Mouse (Mus musculus) kidney, postnatal 0 days (tissue): ENCODE results near the gene Anapc11. TPM values are rescaled to one million over a fixed set of nuclear protein-coding genes. Genes with fewer than 3 reads are reported as not detected.

ENCODE experiments used
- ATAC-seq: fragments of 200-750 bp; cut with Nextera tagmentation; replicated peaks from 2 replicates; pipeline ENCODE4 v1.8.0; 2017; ENCODE audit warnings: low read depth, moderate number of reproducible peaks, moderate TSS enrichment, moderate library complexity; ENCODE audit not compliant: low FRiP score
- DNase-seq: peaks from one replicate; pipeline ENCODE4 v3.0.0-alpha.2; 2016; ENCODE audit warnings: low spot score
- H3K27ac ChIP-seq: fragments of 300-500 bp; sonication (generic); 2 replicates; pipeline ENCODE4 v1.5.1; 2014; ENCODE audit warnings: mild to moderate bottlenecking
- H3K27me3 ChIP-seq: fragments of 300-500 bp; sonication (generic); 2 replicates; pipeline ENCODE4 v1.6.1; 2014; ENCODE audit warnings: low read length, mixed read lengths; ENCODE audit not compliant: insufficient read depth
- H3K36me3 ChIP-seq: fragments of 300-500 bp; sonication (generic); 2 replicates; pipeline ENCODE4 v1.6.1; 2014; ENCODE audit warnings: low read length, mixed read lengths; ENCODE audit not compliant: insufficient read depth
- H3K4me1 ChIP-seq: fragments of 300-500 bp; sonication (generic); replicated peaks from 2 replicates; pipeline ENCODE4 v1.6.1; 2014; ENCODE audit warnings: antibody characterized with exemption, low read length, mixed read lengths; ENCODE audit not compliant: insufficient read depth
- H3K4me2 ChIP-seq: fragments of 300-500 bp; sonication (generic); 2 replicates; pipeline ENCODE4 v1.6.1; 2014; ENCODE audit warnings: mild to moderate bottlenecking, low read length, moderate library complexity, mixed read lengths
- H3K4me3 ChIP-seq: fragments of 300-500 bp; sonication (generic); replicated peaks from 2 replicates; pipeline ENCODE4 v1.5.1; 2014; ENCODE audit warnings: low read depth, low read length
- H3K9ac ChIP-seq: fragments of 300-500 bp; sonication (generic); 2 replicates; pipeline ENCODE4 v1.6.1; 2014; ENCODE audit warnings: low read depth, low read length
- H3K9me3 ChIP-seq: fragments of 300-500 bp; sonication (generic); replicated peaks from 2 replicates; pipeline ENCODE4 v1.6.1; 2016; ENCODE audit warnings: low read length, inconsistent platforms, mixed read lengths
- CTCF ChIP-seq: IDR thresholded peaks from 2 replicates; pipeline ENCODE4 v1.5.1; 2016; ENCODE audit warnings: antibody characterized with exemption, low read depth, mild to moderate bottlenecking, moderate library complexity
- WGBS: fragments of 180-500 bp; shearing (Covaris S2); extraction: QIAGEN DNeasy Blood & Tissue Kit; methylation state at CpG from one replicate; pipeline ENCODE4 v1.1.7; 2014; 5-methylcytosine and 5-hydroxymethylcytosine counted together
- polyA plus RNA-seq: library from polyadenylated mRNA; unstranded; fragments of >200 nt; fragmentation: Nextera tagmentation; extraction: Ambion mirVana; gene quantifications from 2 replicates; pipeline ENCODE4 v1.2.1, GENCODE M21; 2015

Gene Anapc11
- polyA plus RNA-seq, 1 experiment from 2014 or later = 159 TPM

- no peak overlapping the region for H3K4me2 ChIP-seq
- no peak for DNase-seq
- TF ChIP-seq CTCF = no peak
- H3K9me3 ChIP-seq = no peaks in the 10 kb centered on the region
- no peak overlapping the region for H3K4me3 ChIP-seq
- ATAC-seq = no peak
- no peak overlapping the region for H3K27ac ChIP-seq
- peaks cover 20% of the 10 kb centered on the region for H3K4me1 ChIP-seq
- no peak overlapping the region for H3K9ac ChIP-seq
- peaks cover 15% of the 10 kb centered on the region for H3K36me3 ChIP-seq
- H3K27me3 ChIP-seq = no peaks in the 10 kb centered on the region
- WGBS = 87% methylated on average over 22 of the region's 22 CpGs
These were observed 29.5 kb downstream of the Anapc11 start for GRCm38 (mm10) chr11:120627468-120628300.

DNA sequence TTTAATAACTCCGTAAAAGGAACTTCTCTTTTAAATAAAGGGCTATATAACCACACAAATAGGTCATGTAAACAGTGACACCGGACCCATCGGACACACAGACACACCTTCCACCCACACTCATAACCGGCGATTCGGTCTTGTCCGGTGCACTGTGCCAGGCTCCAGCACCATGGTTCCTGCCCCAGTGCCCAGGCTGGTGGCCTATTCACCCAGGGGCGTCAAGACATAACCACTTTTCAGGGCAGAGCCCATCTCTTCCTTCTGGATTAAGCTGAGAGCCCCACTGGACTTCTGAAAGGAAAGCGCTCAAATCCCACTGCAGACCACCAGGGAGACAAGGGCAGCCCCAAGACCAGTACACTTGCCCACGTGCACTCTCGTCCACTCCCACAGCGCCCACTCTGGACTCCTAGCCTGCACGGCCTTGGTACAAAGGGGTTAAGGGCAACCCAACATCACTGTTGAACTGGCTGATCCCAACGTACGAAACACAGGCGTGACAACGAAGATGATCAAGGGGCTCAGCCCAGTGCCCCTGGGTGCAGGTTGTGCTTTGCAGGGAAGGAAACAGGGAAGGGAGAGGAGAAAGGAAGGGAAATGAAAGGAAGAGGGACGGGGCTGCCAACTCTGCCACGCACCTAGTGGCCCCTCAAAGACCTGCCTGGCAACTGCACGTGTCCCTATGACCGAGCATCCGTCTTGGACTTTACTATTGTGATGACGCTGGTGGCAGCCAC is 30.6 kb downstream of the Anapc11 start:
- DNase-seq (no peak), ATAC-seq (no peak)
- Histone ChIP-seq H3K27me3 (no peaks in the 10 kb centered on the region), H3K36me3 (peaks cover 15% of the 10 kb centered on the region), H3K27ac (no peak overlapping the region; the same call in 1 of the 2 replicates), H3K9me3 (no peaks in the 10 kb centered on the region), H3K4me2 (no peak overlapping the region), H3K9ac (no peak overlapping the region), H3K4me1 (peaks cover 21% of the 10 kb centered on the region), H3K4me3 (no peak overlapping the region)
- TF ChIP-seq CTCF = no peak
- WGBS = 93% methylated on average over 23 of the region's 23 CpGs

DNA sequence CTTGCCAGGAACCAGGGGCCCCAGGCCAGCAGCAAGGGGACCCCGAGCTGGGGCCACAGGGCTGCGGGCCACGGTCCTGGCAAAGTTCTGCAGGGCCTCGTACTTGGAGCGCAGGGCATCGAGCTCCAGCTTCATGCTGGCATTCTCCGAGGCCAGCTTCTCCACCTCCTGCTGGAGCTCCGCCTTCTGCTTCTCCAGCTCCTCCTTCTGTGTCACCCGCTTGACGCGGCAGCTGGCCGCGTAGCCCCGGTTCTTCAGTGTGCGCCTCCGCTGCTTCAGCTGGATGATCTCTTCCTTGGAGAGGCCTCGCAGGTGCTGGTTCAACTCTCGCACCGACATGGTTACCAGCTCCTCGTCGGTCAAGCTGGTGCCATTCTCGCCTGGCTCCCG is 31.1 kb downstream of the Anapc11 start:
- H3K4me1 ChIP-seq = peaks cover 25% of the 10 kb centered on the region
- TF ChIP-seq CTCF = no peak
- H3K36me3 ChIP-seq = peaks cover 15% of the 10 kb centered on the region
- H3K4me3 ChIP-seq = no peak overlapping the region
- no peaks in the 10 kb centered on the region for H3K9me3 ChIP-seq
- H3K27ac ChIP-seq = peak overlapping the region; percentile 81
- WGBS = 79% methylated on average over 23 of the region's 23 CpGs
- no peak for DNase-seq
- H3K27me3 ChIP-seq = no peaks in the 10 kb centered on the region
- ATAC-seq = no peak
- peak overlapping the region; percentile 48; the same call in 1 of the 2 replicates for H3K9ac ChIP-seq
- peak overlapping the region; percentile 96 for H3K4me2 ChIP-seq

DNA sequence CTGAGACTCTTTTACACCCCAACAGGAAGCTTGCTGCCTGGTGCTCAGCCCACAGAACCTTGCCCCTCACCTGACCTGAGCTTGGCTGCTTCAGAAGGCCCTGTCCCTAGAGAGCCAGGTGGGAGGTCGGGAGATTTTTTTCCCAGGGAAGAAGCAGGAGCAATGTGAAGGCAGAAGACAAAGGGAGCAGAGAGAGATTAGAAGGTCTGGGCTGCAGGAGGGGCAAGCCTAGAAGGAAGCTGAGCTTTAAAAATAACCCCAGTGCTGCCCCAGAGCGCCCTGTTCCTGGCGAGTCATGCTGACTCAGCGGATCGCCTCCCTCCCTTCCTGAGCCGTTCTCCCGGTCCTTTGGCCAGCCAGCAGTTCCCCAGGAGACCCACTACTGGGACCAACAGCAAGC is 31.7 kb downstream of the Anapc11 start:
- H3K9me3 ChIP-seq = no peaks in the 10 kb centered on the region
- 27% methylated on average over 6 of the region's 7 CpGs for WGBS
- peaks cover 25% of the 10 kb centered on the region for H3K4me1 ChIP-seq
- peaks cover 15% of the 10 kb centered on the region for H3K36me3 ChIP-seq
- H3K4me3 ChIP-seq = no peak overlapping the region
- DNase-seq (peak; percentile 22), ATAC-seq (no peak)
- H3K27ac ChIP-seq = peak overlapping the region; percentile 81
- no peaks in the 10 kb centered on the region for H3K27me3 ChIP-seq
- no peak for TF ChIP-seq CTCF
- peak overlapping the region; percentile 96 for H3K4me2 ChIP-seq
- H3K9ac ChIP-seq = peak overlapping the region; percentile 48; the same call in 1 of the 2 replicates

- 0 out of 2 replicates have a peak overlapping the region, but pooled peaks have one; percentile 7 for H3K4me3 ChIP-seq
- H3K4me2 ChIP-seq = peak overlapping the region; percentile 96
- DNase-seq = peak; percentile 37
- H3K4me1 ChIP-seq = peaks cover 20% of the 10 kb centered on the region
- H3K9me3 ChIP-seq = no peaks in the 10 kb centered on the region
- peak overlapping the region; percentile 48; the same call in 1 of the 2 replicates for H3K9ac ChIP-seq
- H3K27ac ChIP-seq = peak overlapping the region; percentile 81
- TF ChIP-seq CTCF = no peak
- ATAC-seq = no peak
- WGBS = 15% methylated on average over 5 of the region's 5 CpGs
- H3K27me3 ChIP-seq = no peaks in the 10 kb centered on the region
- peaks cover 15% of the 10 kb centered on the region for H3K36me3 ChIP-seq
These were observed 32.2 kb downstream of the Anapc11 start for GRCm38 (mm10) chr11:120630401-120630871.
